Mouse (Mus musculus) right cerebral cortex, adult 18-20 months (tissue): ENCODE measurements around the gene Rbms3.

ENCODE experiments used
- DNase-seq: peaks from one replicate; pipeline ENCODE4 v3.0.0; 2022; ENCODE audit warnings: mixed read lengths

The Rbms3 gene

GRCm38 (mm10) chr9:116879600-116880457 is 749.9 kb downstream of the Rbms3 start:
- no peak for DNase-seq

GRCm38 (mm10) chr9:116876786-116877185 is 752.9 kb downstream of the Rbms3 start:
- no peak for DNase-seq

- no peak for DNase-seq
Measured at GRCm38 (mm10) chr9:116873976-116874320, 755.8 kb downstream of the Rbms3 start.

- DNase-seq: peak; percentile 33
Measured at GRCm38 (mm10) chr9:116873033-116873975, 756.4 kb downstream of the Rbms3 start.

- DNase-seq: no peak
Measured at GRCm38 (mm10) chr9:116872346-116872745, 757.4 kb downstream of the Rbms3 start.

GRCm38 (mm10) chr9:116871576-116871975 is 758.1 kb downstream of the Rbms3 start:
- no peak for DNase-seq

GRCm38 (mm10) chr9:116866060-116866459 is 763.7 kb downstream of the Rbms3 start:
- no peak for DNase-seq

- no peak for DNase-seq
Measured at GRCm38 (mm10) chr9:116863626-116864025, 766.1 kb downstream of the Rbms3 start.

GRCm38 (mm10) chr9:116862341-116862740 is 767.4 kb downstream of the Rbms3 start:
- no peak for DNase-seq

- DNase-seq: no peak
Measured at GRCm38 (mm10) chr9:116857861-116858595, 771.7 kb downstream of the Rbms3 start.

GRCm38 (mm10) chr9:116857151-116857550 is 772.6 kb downstream of the Rbms3 start:
- peak; percentile 12 for DNase-seq

GRCm38 (mm10) chr9:116855744-116856143 is 774.0 kb downstream of the Rbms3 start:
- no peak for DNase-seq

GRCm38 (mm10) chr9:116848905-116849304 is 780.8 kb downstream of the Rbms3 start:
- no peak for DNase-seq

GRCm38 (mm10) chr9:116848166-116848565 is 781.5 kb downstream of the Rbms3 start:
- no peak for DNase-seq

- no peak for DNase-seq
Measured at GRCm38 (mm10) chr9:116847241-116848135, 782.2 kb downstream of the Rbms3 start.

GRCm38 (mm10) chr9:116834949-116835348 is 794.8 kb downstream of the Rbms3 start:
- DNase-seq: no peak

GRCm38 (mm10) chr9:116833677-116834076 is 796.0 kb downstream of the Rbms3 start:
- DNase-seq: no peak

GRCm38 (mm10) chr9:116832822-116833221 is 796.9 kb downstream of the Rbms3 start:
- no peak for DNase-seq

- no peak for DNase-seq
Measured at GRCm38 (mm10) chr9:116831386-116831785, 798.3 kb downstream of the Rbms3 start.

- DNase-seq: no peak
Measured at GRCm38 (mm10) chr9:116829929-116830328, 799.8 kb downstream of the Rbms3 start.

- DNase-seq: no peak
Measured at GRCm38 (mm10) chr9:116821601-116822000, 808.1 kb downstream of the Rbms3 start.

GRCm38 (mm10) chr9:116817196-116817595 is 812.5 kb downstream of the Rbms3 start:
- DNase-seq: no peak
